Mouse (Mus musculus): ENCODE data around the gene Chil1. TPM values are rescaled to one million over a fixed set of nuclear protein-coding genes. Genes with fewer than 3 reads are reported as not detected.
A peak's percentile ranks its signal among the peaks of the same experiment; 100 is the strongest.

Gene Chil1
- total and polyA plus RNA-seq, 3 experiments: 1.7 to 6.7 (median 6.1) TPM

DNA sequence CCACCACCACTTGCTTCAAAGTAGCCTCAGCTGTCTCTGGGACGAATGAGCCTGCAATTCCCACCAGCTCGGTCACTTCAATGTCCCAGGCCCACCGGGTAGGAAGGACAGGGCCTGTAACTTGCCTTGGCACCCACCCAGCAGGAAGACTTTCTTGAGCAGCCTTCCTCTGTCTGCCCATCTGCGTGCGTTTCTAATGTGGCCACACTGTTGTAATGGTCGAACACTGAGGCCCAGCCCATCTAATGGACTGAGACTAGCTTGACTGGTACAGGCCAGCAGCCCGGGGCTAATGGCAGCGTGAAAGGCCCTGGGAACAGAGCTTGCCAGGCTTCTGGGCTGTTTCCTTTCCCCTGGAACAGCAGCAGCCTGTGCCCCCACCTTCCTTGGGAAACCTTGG lies 50.4 kb downstream of the Chil1 start:
- no peak for TF ChIP-seq ZC3H11A (IDR thresholded peaks at IDR 0.05; ENCODE audit: low read depth, low read length)
- TF ChIP-seq KAT2A (IDR thresholded peaks at IDR 0.05; ENCODE audit: insufficient replicate concordance, low read length): no peak
- no peak for TF ChIP-seq CTCF (conservative IDR thresholded peaks at IDR 0.05 in 1 of 2, IDR thresholded peaks at IDR 0.05 in 1 of 2; ENCODE audit: low read depth in 2 of 2, low read length in 2 of 2)
- no peak for TF ChIP-seq ZMIZ1 (IDR thresholded peaks at IDR 0.05; ENCODE audit: low read depth, low read length)
- TF ChIP-seq NRF1 (IDR thresholded peaks at IDR 0.05; ENCODE audit: low read depth, low read length): no peak
- no peak for TF ChIP-seq USF1 (IDR thresholded peaks at IDR 0.05; ENCODE audit: low read depth, low read length)
- no peak for TF ChIP-seq PAX5 (IDR thresholded peaks at IDR 0.05; ENCODE audit: low read length)
- no peak for TF ChIP-seq NELFE (IDR thresholded peaks at IDR 0.05; ENCODE audit: low read depth, low read length)
- TF ChIP-seq TBP (conservative IDR thresholded peaks at IDR 0.05; ENCODE audit: low read depth, low read length): no peak
- no peak for TF ChIP-seq IRF4 (IDR thresholded peaks at IDR 0.05; ENCODE audit: low read depth, low read length)
- TF ChIP-seq CHD2 (IDR thresholded peaks at IDR 0.05; ENCODE audit: low read length): no peak
- no peak for TF ChIP-seq ZNF384 (IDR thresholded peaks at IDR 0.05; ENCODE audit: low read depth, low read length)
- no peak for TF ChIP-seq ETS1 (conservative IDR thresholded peaks at IDR 0.05; ENCODE audit: low read depth, low read length)
- TF ChIP-seq E2F4 (IDR thresholded peaks at IDR 0.05; ENCODE audit: insufficient replicate concordance, low read depth, low read length): no peak
- Histone ChIP-seq H3K4me3 (replicated peaks in 1 of 3; ENCODE audit: low read depth in 2 of 3, low read length in 2 of 3, poor library complexity in 1 of 3) (no peak overlapping the region), H3K9ac (ENCODE audit: insufficient read depth, low read depth) (no peak overlapping the region), H3K36me3 (replicated peaks in 1 of 2; ENCODE audit: control insufficient read depth in 1 of 2, insufficient read depth in 1 of 2, low read length in 1 of 2) (no peaks in the 10 kb centered on the region), H3K9me3 (replicated peaks; ENCODE audit: low read length) (no peaks in the 10 kb centered on the region), H3K79me2 (replicated peaks; ENCODE audit: control insufficient read depth, extremely low read depth, insufficient read depth, poor library complexity, severe bottlenecking) (no peaks in the 10 kb centered on the region), H3K27ac (ENCODE audit: insufficient read depth, low read depth) (no peak overlapping the region), H3K4me2 (ENCODE audit: insufficient read depth, low read depth, poor library complexity, severe bottlenecking) (no peak overlapping the region), H3K4me1 (ENCODE audit: control insufficient read depth in 1 of 2, insufficient read depth in 2 of 2) (peaks cover 14 to 53% of the 10 kb centered on the region in 2 experiments), H3K27me3 (replicated peaks) (peaks cover 3% of the 10 kb centered on the region)
- dilution Hi-C loops (cut with MboI; ENCODE audit: extremely low pct_ligation_motif_present, extremely low pct_unique_long_range_greater_than_20kb, low sequenced_read_pairs): no loop called here
- DNase-seq (ENCODE audit: extremely low read depth): no peak
- in situ Hi-C loops (cut with MboI; ENCODE audit: low pct_ligation_motif_present, low pct_unique_long_range_greater_than_20kb, low sequenced_read_pairs): loop anchor here (5.0 kb wide), 1 partner anchor 35 kb away; no protein-coding TSS in a partner anchor

DNA sequence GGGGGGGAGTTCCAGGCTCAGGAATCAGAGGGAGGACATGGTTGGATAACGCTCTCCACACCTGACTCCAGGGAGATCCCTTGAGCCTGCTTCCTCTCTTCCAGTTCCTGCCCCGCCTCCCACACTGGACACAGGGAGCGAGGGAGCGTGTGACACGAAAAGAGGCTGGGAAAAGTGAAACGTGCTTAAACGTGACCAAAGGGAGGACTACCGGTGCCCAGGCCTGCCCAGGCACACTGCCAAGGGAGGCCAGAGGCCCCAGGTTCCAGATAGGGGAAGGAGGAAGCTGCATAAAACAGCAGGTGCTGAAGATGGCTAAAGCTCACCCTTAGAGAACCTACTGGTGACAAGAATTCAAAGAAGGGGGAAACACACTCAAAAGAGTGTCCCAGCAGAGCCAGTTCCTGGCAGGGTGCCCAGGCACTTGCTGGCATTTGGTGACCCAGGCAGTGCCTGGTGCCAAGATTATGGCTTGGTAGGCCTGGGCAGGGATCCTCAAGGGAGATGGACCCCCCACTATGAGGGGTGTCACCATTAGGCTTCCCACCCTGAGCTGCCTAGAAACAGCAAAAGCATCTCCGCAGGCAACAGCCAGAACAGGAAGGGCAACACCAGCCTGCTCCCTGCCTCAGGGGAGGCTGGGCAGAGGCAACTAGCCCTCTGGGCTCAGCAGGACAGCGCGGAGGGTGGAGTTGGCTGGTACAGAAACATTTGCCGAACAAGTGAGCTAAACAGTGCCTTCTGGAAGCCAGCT lies 51.0 kb downstream of the Chil1 start:
- no peaks in the 10 kb centered on the region for H3K27me3 ChIP-seq (replicated peaks)
- no peaks in the 10 kb centered on the region for H3K79me2 ChIP-seq (replicated peaks; ENCODE audit: control insufficient read depth, extremely low read depth, insufficient read depth, poor library complexity, severe bottlenecking)
- H3K36me3 ChIP-seq (replicated peaks in 1 of 2; ENCODE audit: control insufficient read depth in 1 of 2, insufficient read depth in 1 of 2, low read length in 1 of 2): no peaks in the 10 kb centered on the region
- no peak overlapping the region for H3K4me2 ChIP-seq (ENCODE audit: insufficient read depth, low read depth, poor library complexity, severe bottlenecking)
- in situ Hi-C loops (cut with MboI; ENCODE audit: low pct_ligation_motif_present, low pct_unique_long_range_greater_than_20kb, low sequenced_read_pairs) (loop anchor here (5.0 kb wide), 1 partner anchor 36 kb away; no protein-coding TSS in a partner anchor), dilution Hi-C loops (cut with MboI; ENCODE audit: extremely low pct_ligation_motif_present, extremely low pct_unique_long_range_greater_than_20kb, low sequenced_read_pairs) (no loop called here)
- H3K4me3 ChIP-seq (replicated peaks in 1 of 3; ENCODE audit: low read depth in 2 of 3, low read length in 2 of 3, poor library complexity in 1 of 3): no peak overlapping the region
- no peaks in the 10 kb centered on the region for H3K9me3 ChIP-seq (replicated peaks; ENCODE audit: low read length)
- DNase-seq (ENCODE audit: extremely low read depth): no peak
- H3K4me1 ChIP-seq (ENCODE audit: control insufficient read depth in 1 of 2, insufficient read depth in 2 of 2): peaks cover 14 to 59% of the 10 kb centered on the region in 2 experiments
- no peak overlapping the region for H3K27ac ChIP-seq (ENCODE audit: insufficient read depth, low read depth)
- TF ChIP-seq POLR2A (IDR thresholded peaks at IDR 0.05; ENCODE audit: low read depth, low read length): no peak
- peak; percentile 62 for TF ChIP-seq BHLHE40 (IDR thresholded peaks at IDR 0.05; ENCODE audit: low read depth, low read length)
- TF ChIP-seq MAX (IDR thresholded peaks at IDR 0.05; ENCODE audit: low read length): no peak
- no peak for TF ChIP-seq CHD2 (IDR thresholded peaks at IDR 0.05; ENCODE audit: low read length)
- no peak for TF ChIP-seq SMC3 (IDR thresholded peaks at IDR 0.05; ENCODE audit: low read depth, low read length)
- TF ChIP-seq RCOR1 (conservative IDR thresholded peaks at IDR 0.05; ENCODE audit: low read depth, low read length): no peak
- H3K9ac ChIP-seq (ENCODE audit: insufficient read depth, low read depth): no peak overlapping the region
